Mouse (Mus musculus): ENCODE data around the gene Chchd6.

The Chchd6 gene

DNA sequence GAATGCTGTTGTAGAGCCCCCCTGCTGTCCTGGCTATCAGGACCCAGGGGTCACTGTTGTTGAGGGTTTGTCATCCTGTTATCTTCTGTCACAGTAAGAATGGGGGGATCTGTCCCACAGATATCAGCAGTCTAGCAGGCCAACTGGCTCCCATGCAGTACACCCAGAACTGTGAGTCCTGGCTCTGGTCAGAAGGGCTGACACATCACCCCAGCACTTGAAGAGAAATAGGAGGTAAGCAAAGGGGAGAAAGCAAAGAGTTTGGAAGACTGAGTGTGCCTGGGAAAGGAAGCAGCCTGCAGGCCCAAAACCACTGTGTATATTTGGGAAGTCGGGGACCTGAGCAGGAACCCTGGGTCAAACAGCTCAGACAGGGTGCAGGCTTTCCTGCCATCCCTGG is 39.5 kb downstream of the Chchd6 start:
- Histone ChIP-seq H3K4me1 (replicated peaks; ENCODE audit: low read depth, low read length) (no peaks in the 10 kb centered on the region), H3K9me3 (ENCODE audit: low read length) (no peaks in the 10 kb centered on the region), H3K4me3 (replicated peaks; ENCODE audit: low read length) (no peak overlapping the region), H3K27me3 (ENCODE audit: insufficient read depth, low read length) (no peaks in the 10 kb centered on the region), H3K36me3 (ENCODE audit: insufficient read depth, low read length) (0 out of 2 replicates have a peak, but pooled peaks cover 8% of the 10 kb centered on the region)
- no peak for TF ChIP-seq NANOG (IDR thresholded peaks at IDR 0.05; ENCODE audit: borderline replicate concordance, low read length)
- TF ChIP-seq CTCF (conservative IDR thresholded peaks at IDR 0.05; ENCODE audit: low read length): no peak
- no peak for TF ChIP-seq POU5F1 (IDR thresholded peaks at IDR 0.05; ENCODE audit: borderline replicate concordance, low read length)

DNA sequence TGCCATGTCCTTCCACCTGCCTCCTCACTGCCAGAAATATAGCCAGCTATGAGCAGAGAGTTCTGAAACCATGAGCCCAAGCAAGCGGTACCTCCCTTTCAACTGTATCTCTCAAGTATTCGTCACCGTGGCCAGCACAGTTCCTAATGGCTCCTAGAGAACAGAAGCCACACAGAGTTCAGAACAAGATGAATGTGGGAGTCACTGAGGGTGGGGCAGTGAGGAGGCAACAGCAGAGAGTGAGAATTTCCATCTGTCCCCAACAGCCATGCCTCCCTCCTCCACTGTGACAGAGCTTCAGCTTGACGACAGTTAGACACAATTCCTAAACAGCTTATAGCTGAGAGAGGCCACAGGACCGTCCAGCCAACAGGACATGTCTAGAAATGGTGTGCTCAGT is 41.4 kb downstream of the Chchd6 start:
- TF ChIP-seq POU5F1 (IDR thresholded peaks at IDR 0.05; ENCODE audit: borderline replicate concordance, low read length) (no peak), CTCF (conservative IDR thresholded peaks at IDR 0.05; ENCODE audit: low read length) (0 out of 2 replicates have a peak, but pooled peaks have one; percentile 4)
- no peaks in the 10 kb centered on the region for H3K9me3 ChIP-seq (ENCODE audit: low read length)
- H3K4me1 ChIP-seq (replicated peaks; ENCODE audit: low read depth, low read length): no peaks in the 10 kb centered on the region
- no peaks in the 10 kb centered on the region for H3K27me3 ChIP-seq (ENCODE audit: insufficient read depth, low read length)
- H3K4me3 ChIP-seq (replicated peaks; ENCODE audit: low read length): no peak overlapping the region
- 0 out of 2 replicates have a peak, but pooled peaks cover 8% of the 10 kb centered on the region for H3K36me3 ChIP-seq (ENCODE audit: insufficient read depth, low read length)

DNA sequence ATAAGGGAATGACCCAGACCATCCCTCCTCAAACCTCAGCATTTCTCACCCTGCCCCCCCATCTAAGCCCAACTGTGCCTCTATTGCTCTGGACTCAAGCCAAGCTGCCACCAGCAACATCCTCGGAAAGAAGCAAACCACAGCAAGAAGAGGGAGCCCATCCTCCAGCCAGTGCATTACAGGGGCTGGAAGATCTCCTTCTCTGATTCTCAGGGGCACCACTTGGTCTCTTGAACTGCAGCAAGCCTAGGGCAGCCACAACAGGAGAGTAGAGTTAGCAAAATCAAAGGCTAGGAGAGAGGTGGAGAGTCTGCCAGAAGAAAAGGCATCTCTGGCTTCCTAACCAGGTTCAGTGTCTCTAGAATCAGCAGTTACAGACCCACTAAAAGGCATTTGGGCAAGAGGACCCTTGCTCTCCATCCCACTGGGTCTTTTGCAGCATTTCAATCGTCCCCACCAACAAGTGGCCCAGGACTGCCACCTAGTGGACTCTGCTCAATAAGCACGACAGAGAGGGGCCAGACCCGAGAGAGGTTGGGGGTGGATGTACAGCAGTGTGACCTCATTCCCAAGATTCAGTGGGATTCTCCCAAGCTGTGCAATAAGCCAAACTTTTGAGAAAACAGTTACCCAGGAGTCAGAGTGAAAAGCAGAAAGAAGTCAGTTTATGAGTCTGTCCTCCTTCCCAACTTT is 42.3 kb downstream of the Chchd6 start:
- H3K4me3 ChIP-seq (replicated peaks; ENCODE audit: low read length): no peak overlapping the region
- no peaks in the 10 kb centered on the region for H3K4me1 ChIP-seq (replicated peaks; ENCODE audit: low read depth, low read length)
- TF ChIP-seq NANOG (IDR thresholded peaks at IDR 0.05; ENCODE audit: borderline replicate concordance, low read length) (no peak), CTCF (conservative IDR thresholded peaks at IDR 0.05; ENCODE audit: low read length) (peak; percentile 68), POU5F1 (IDR thresholded peaks at IDR 0.05; ENCODE audit: borderline replicate concordance, low read length) (no peak)
- H3K36me3 ChIP-seq (ENCODE audit: insufficient read depth, low read length): 0 out of 2 replicates have a peak, but pooled peaks cover 8% of the 10 kb centered on the region
- H3K9me3 ChIP-seq (ENCODE audit: low read length): no peaks in the 10 kb centered on the region
- no peaks in the 10 kb centered on the region for H3K27me3 ChIP-seq (ENCODE audit: insufficient read depth, low read length)

DNA sequence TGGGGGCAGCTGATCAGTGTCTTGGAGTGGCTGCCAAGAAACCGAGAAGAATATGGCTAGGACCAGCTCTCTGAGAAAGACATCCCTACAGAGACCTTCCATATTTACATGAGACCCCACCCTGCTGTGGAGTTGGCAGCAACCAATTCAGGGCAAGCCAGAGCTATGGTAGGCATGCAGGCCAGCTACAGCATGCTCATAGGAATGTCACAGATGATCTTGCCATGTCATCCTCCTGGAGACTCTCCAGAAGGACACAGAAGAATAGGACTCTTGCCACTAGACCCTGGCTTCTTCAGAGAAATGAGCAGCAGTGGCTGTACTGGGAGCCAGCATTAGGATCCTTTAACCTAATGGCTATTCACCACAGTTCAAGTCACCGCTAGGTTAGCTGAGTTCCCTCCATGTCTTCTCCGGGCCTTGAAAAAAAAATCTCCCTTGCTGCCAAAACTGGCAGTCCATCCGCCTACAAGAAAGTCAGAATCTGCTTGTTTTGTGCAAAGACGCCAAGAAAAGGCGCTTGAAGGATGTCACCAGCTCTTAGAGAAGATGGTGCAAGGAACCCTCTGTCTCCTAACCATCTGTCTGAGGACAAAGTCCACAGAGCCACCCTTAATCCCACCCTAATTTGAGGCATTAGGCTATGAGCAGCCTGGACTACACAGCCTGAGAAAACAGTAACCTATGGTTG is 43.0 kb downstream of the Chchd6 start:
- Histone ChIP-seq H3K4me1 (replicated peaks; ENCODE audit: low read depth, low read length) (no peaks in the 10 kb centered on the region), H3K9me3 (ENCODE audit: low read length) (no peaks in the 10 kb centered on the region), H3K4me3 (replicated peaks; ENCODE audit: low read length) (no peak overlapping the region), H3K27me3 (ENCODE audit: insufficient read depth, low read length) (no peaks in the 10 kb centered on the region), H3K36me3 (ENCODE audit: insufficient read depth, low read length) (0 out of 2 replicates have a peak, but pooled peaks cover 8% of the 10 kb centered on the region)
- TF ChIP-seq NANOG (IDR thresholded peaks at IDR 0.05; ENCODE audit: borderline replicate concordance, low read length): no peak
- no peak for TF ChIP-seq POU5F1 (IDR thresholded peaks at IDR 0.05; ENCODE audit: borderline replicate concordance, low read length)
- no peak for TF ChIP-seq CTCF (conservative IDR thresholded peaks at IDR 0.05; ENCODE audit: low read length)

DNA sequence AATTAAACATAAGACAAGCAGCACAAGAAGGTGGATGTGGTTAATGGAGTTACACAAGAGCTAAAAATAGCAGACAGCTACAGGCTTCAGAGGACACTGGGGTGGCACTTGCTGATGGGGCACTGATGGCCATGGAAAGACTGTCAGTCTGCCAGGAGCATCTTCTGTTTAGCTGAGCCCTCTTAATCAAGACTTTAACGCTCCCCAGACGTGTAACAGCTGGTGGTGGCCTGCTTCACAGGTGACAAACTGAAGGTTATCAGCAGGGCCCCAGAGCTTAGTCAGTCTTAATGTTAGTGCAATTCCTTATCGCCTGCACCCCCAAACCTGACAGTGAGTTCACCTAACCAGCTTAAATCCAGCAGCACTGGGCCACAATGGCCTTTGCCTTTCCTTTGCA is 46.3 kb downstream of the Chchd6 start:
- Histone ChIP-seq H3K36me3 (ENCODE audit: insufficient read depth, low read length) (no peaks in the 10 kb centered on the region), H3K27me3 (ENCODE audit: insufficient read depth, low read length) (no peaks in the 10 kb centered on the region), H3K4me1 (replicated peaks; ENCODE audit: low read depth, low read length) (no peaks in the 10 kb centered on the region), H3K9me3 (ENCODE audit: low read length) (no peaks in the 10 kb centered on the region), H3K4me3 (replicated peaks; ENCODE audit: low read length) (no peak overlapping the region)
- TF ChIP-seq POU5F1 (IDR thresholded peaks at IDR 0.05; ENCODE audit: borderline replicate concordance, low read length) (no peak), NANOG (IDR thresholded peaks at IDR 0.05; ENCODE audit: borderline replicate concordance, low read length) (no peak), CTCF (conservative IDR thresholded peaks at IDR 0.05; ENCODE audit: low read length) (no peak)

DNA sequence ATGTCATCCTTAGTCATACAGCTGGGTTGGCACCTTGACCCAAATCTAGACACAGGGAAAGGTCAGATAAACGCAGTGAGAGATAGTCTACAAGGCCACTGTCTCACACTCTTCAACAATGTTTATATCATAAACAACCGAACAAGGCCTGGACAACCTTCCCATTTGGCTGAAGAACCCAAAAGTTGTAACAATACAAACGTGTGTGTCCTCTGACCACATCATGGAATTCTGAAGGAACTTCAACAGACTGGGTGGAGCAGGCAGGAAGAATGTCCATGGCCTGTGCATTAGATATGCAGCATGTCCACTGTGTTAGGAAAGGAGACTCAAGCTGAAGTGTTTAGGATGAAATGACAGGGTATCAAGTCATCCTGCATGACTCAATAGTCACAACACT is 47.5 kb downstream of the Chchd6 start:
- Histone ChIP-seq H3K36me3 (ENCODE audit: insufficient read depth, low read length) (no peaks in the 10 kb centered on the region), H3K4me1 (replicated peaks; ENCODE audit: low read depth, low read length) (no peaks in the 10 kb centered on the region), H3K9me3 (ENCODE audit: low read length) (no peaks in the 10 kb centered on the region), H3K27me3 (ENCODE audit: insufficient read depth, low read length) (no peaks in the 10 kb centered on the region), H3K4me3 (replicated peaks; ENCODE audit: low read length) (no peak overlapping the region)
- TF ChIP-seq NANOG (IDR thresholded peaks at IDR 0.05; ENCODE audit: borderline replicate concordance, low read length): no peak
- no peak for TF ChIP-seq POU5F1 (IDR thresholded peaks at IDR 0.05; ENCODE audit: borderline replicate concordance, low read length)
- no peak for TF ChIP-seq CTCF (conservative IDR thresholded peaks at IDR 0.05; ENCODE audit: low read length)

DNA sequence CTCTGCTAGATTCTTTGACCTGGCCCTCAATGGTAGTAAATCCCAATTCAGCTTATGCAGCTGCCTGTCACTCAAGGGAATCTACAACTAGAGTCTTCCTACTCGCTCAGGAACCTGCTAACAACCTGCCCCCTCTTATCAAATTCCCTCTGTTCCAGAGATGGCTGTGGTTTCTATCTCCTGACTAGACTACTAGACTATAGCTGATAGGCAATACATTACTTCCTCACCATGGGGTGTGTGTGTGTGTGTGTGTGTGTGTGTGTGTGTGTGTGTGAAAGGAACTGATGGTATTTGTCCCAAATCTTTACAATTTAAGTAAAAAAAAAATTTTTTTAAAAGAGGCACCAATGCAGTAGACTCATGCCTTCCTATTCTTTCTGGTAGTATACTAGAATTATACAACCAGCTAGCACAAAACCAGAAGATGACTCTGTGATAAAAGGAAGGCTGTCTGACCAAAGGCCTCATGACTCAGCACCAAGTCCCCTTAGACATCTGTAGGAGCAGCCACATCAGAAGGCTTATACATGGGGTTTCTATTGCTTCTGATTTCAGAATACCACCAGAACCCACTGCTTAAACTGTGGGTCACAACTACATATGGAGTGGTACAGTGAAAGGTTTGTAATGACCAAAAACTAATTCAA is 57.2 kb downstream of the Chchd6 start:
- Histone ChIP-seq H3K27me3 (ENCODE audit: insufficient read depth, low read length) (no peaks in the 10 kb centered on the region), H3K9me3 (ENCODE audit: low read length) (no peaks in the 10 kb centered on the region), H3K36me3 (ENCODE audit: insufficient read depth, low read length) (no peaks in the 10 kb centered on the region), H3K4me3 (replicated peaks; ENCODE audit: low read length) (no peak overlapping the region), H3K4me1 (replicated peaks; ENCODE audit: low read depth, low read length) (peaks cover 7% of the 10 kb centered on the region)
- TF ChIP-seq NANOG (IDR thresholded peaks at IDR 0.05; ENCODE audit: borderline replicate concordance, low read length) (no peak), CTCF (conservative IDR thresholded peaks at IDR 0.05; ENCODE audit: low read length) (no peak), POU5F1 (IDR thresholded peaks at IDR 0.05; ENCODE audit: borderline replicate concordance, low read length) (no peak)

DNA sequence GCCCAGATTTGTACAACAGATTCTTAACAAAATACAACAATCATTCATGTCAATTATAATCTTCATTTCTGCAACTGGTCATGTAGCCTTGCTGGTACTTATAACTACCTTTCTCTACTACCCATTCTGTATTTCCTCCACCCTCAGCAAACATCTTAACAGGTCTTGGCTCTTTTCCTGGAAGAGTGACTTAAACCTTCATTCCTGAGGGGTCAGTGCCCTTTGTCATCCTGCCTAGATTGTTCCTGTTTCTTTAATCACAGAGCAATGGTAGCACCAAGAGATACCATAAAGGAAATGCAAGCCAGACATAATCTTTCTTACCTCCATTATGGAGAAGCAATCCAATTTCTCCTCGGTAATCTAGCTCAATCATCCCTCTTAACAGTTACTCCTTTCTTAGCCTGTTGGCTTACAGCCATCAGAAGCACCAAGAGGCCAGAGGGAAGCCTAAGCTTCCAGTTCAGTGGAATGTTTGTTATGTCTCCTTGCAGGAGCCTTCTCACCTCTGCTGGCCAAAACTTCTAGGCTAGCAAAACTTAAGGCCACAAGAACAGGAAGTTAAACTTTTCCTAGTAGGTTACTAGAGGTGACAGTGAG is 59.7 kb downstream of the Chchd6 start:
- H3K36me3 ChIP-seq (ENCODE audit: insufficient read depth, low read length): no peaks in the 10 kb centered on the region
- no peak overlapping the region for H3K4me3 ChIP-seq (replicated peaks; ENCODE audit: low read length)
- H3K4me1 ChIP-seq (replicated peaks; ENCODE audit: low read depth, low read length): peaks cover 7% of the 10 kb centered on the region
- TF ChIP-seq NANOG (IDR thresholded peaks at IDR 0.05; ENCODE audit: borderline replicate concordance, low read length): no peak
- TF ChIP-seq POU5F1 (IDR thresholded peaks at IDR 0.05; ENCODE audit: borderline replicate concordance, low read length): no peak
- TF ChIP-seq CTCF (conservative IDR thresholded peaks at IDR 0.05; ENCODE audit: low read length): no peak
- H3K27me3 ChIP-seq (ENCODE audit: insufficient read depth, low read length): no peaks in the 10 kb centered on the region
- H3K9me3 ChIP-seq (ENCODE audit: low read length): no peaks in the 10 kb centered on the region

Measured in E14TG2a.4 (cell line).